Mouse (Mus musculus) bone marrow, adult 2 months (tissue): Measurements from ENCODE around the gene C7. TPM values are rescaled to one million over a fixed set of nuclear protein-coding genes. Genes with fewer than 3 reads are reported as not detected.

Experiments
- H3K27ac ChIP-seq: fragments of 200-500 bp; 2 replicates; pipeline ENCODE4 v1.5.1; 2012; ENCODE audit warnings: low read depth, mild to moderate bottlenecking, control low read depth, inconsistent platforms, low read length; ENCODE audit not compliant: control insufficient read depth, poor library complexity, insufficient read depth
- H3K4me1 ChIP-seq: fragments of 200-500 bp; 2 replicates; pipeline ENCODE4 v1.6.1; 2011; ENCODE audit warnings: low read length; ENCODE audit not compliant: control insufficient read depth, insufficient read depth
- H3K4me3 ChIP-seq: fragments of 200-500 bp; replicated peaks from 2 replicates; pipeline ENCODE3; 2011; ENCODE audit warnings: mild to moderate bottlenecking, low read depth, low read length, control low read depth; ENCODE audit not compliant: control insufficient read depth
- CTCF ChIP-seq: fragments of 200-500 bp; IDR thresholded peaks from 2 replicates; pipeline ENCODE4 v1.5.1; 2011; ENCODE audit warnings: low read length, control low read depth; ENCODE audit not compliant: control insufficient read depth, insufficient read depth
- POLR2A ChIP-seq: fragments of 200-500 bp; IDR thresholded peaks from 2 replicates; pipeline ENCODE4 v1.6.1; 2011; ENCODE audit warnings: low read depth, mild to moderate bottlenecking, control low read depth, low read length, borderline replicate concordance; ENCODE audit not compliant: control insufficient read depth
- WGBS: fragments of 180-500 bp; shearing (Covaris S2); methylation state at CpG from one replicate; pipeline ENCODE4 v1.1.7; 2018; 5-methylcytosine and 5-hydroxymethylcytosine counted together
- polyA plus RNA-seq: library from polyadenylated mRNA; stranded (reverse); fragments of >200 nt; gene quantifications from 2 replicates; pipeline ENCODE4 v1.2.4, GENCODE M21; 2011; ENCODE audit warnings: low replicate concordance; ENCODE audit not compliant: missing spikeins, insufficient read depth, insufficient read length

The C7 gene
- polyA plus RNA-seq, result not detected in 2 replicates

- no peak for TF ChIP-seq POLR2A
- no peak for TF ChIP-seq CTCF
- Histone ChIP-seq H3K4me1 (no peaks in the 10 kb centered on the region), H3K27ac (no peak within 1 kb of the TSS), H3K4me3 (no peak within 1 kb of the TSS)
These were observed at the start of gene C7 for GRCm38 (mm10) chr15:5063635-5064034. Gene C7, minus strand, starts transcription at chr15:5063740.

GRCm38 (mm10) chr15:5112651-5113050, 49.1 kb upstream of the C7 start:
- Histone ChIP-seq H3K27ac (no peak overlapping the region), H3K4me1 (peaks cover 2% of the 10 kb centered on the region; the same call in 1 of the 2 replicates), H3K4me3 (no peak overlapping the region)
- 80% methylated on average over 3 of the region's 3 CpGs for WGBS
- no peak for TF ChIP-seq POLR2A
- no peak for TF ChIP-seq CTCF

GRCm38 (mm10) chr15:5108655-5109040, 45.1 kb upstream of the C7 start:
- Histone ChIP-seq H3K4me1 (peaks cover 2% of the 10 kb centered on the region; the same call in 1 of the 2 replicates), H3K27ac (peak overlapping the region; percentile 40; the same call in 1 of the 2 replicates), H3K4me3 (no peak overlapping the region)
- TF ChIP-seq CTCF, result no peak
- no peak for TF ChIP-seq POLR2A
- WGBS, result 23% methylated on average over 3 of the region's 3 CpGs

- TF ChIP-seq POLR2A, result no peak
- no peak for TF ChIP-seq CTCF
- Histone ChIP-seq H3K4me1 (peaks cover 2% of the 10 kb centered on the region; the same call in 1 of the 2 replicates), H3K27ac (peak within 1 kb of the TSS; percentile 61), H3K4me3 (peak within 1 kb of the TSS; percentile 58)
- WGBS, result 2% methylated on average over 21 of the region's 21 CpGs
These were observed 44.4 kb upstream of the C7 start, which contains the start of gene Card6 for GRCm38 (mm10) chr15:5107686-5108654. Gene Card6, minus strand, starts transcription at chr15:5108539.

GRCm38 (mm10) chr15:5106293-5106692, 42.8 kb upstream of the C7 start:
- 39% methylated on average over 2 of the region's 2 CpGs for WGBS
- no peak overlapping the region for H3K4me3 ChIP-seq

GRCm38 (mm10) chr15:5105891-5106290, 42.4 kb upstream of the C7 start:
- 78% methylated on average over 6 of the region's 6 CpGs for WGBS

More at GRCm38 (mm10) chr15:5106293-5106692, 42.8 kb upstream of the C7 start:
- no peak overlapping the region for H3K27ac ChIP-seq
- H3K4me1 ChIP-seq, result peaks cover 2% of the 10 kb centered on the region; the same call in 1 of the 2 replicates
- TF ChIP-seq CTCF (no peak), POLR2A (no peak)

GRCm38 (mm10) chr15:5102312-5102711, 38.8 kb upstream of the C7 start:
- WGBS, result 86% methylated on average over 4 of the region's 4 CpGs

More at GRCm38 (mm10) chr15:5105891-5106290, 42.4 kb upstream of the C7 start:
- Histone ChIP-seq H3K4me1 (peaks cover 2% of the 10 kb centered on the region; the same call in 1 of the 2 replicates), H3K27ac (no peak overlapping the region), H3K4me3 (no peak overlapping the region)
- TF ChIP-seq CTCF (no peak), POLR2A (no peak)

GRCm38 (mm10) chr15:5097376-5097775, 33.8 kb upstream of the C7 start:
- no peak for TF ChIP-seq CTCF
- no peak for TF ChIP-seq POLR2A
- Histone ChIP-seq H3K27ac (no peak overlapping the region), H3K4me3 (no peak overlapping the region), H3K4me1 (no peaks in the 10 kb centered on the region)
- 63% methylated on average over 1 of the region's 1 CpGs for WGBS

More at GRCm38 (mm10) chr15:5102312-5102711, 38.8 kb upstream of the C7 start:
- H3K4me1 ChIP-seq, result no peaks in the 10 kb centered on the region; the same call in 1 of the 2 replicates
- TF ChIP-seq POLR2A (no peak), CTCF (no peak)
- H3K4me3 ChIP-seq, result no peak overlapping the region
- H3K27ac ChIP-seq, result no peak overlapping the region
